Mouse (Mus musculus) midbrain, postnatal 0 days (tissue): ENCODE results near the gene Olfr1280. TPM values are rescaled to one million over a fixed set of nuclear protein-coding genes. Genes with fewer than 3 reads are reported as not detected.

Experiments
- ATAC-seq: fragments of 200-750 bp; cut with Nextera tagmentation; 2 replicates; pipeline ENCODE4 v1.8.0; 2017; ENCODE audit warnings: moderate number of reproducible peaks, mild to moderate bottlenecking, moderate TSS enrichment, moderate library complexity; ENCODE audit not compliant: low FRiP score
- DNase-seq: peaks from one replicate; pipeline ENCODE4 v3.0.0-alpha.2; 2015; ENCODE audit warnings: low spot score
- H3K27ac ChIP-seq: fragments of 300-500 bp; sonication (generic); 2 replicates; pipeline ENCODE4 v1.5.1; 2014; ENCODE audit warnings: low read depth, mild to moderate bottlenecking, low read length, mixed read lengths
- H3K27me3 ChIP-seq: fragments of 300-500 bp; sonication (generic); 2 replicates; pipeline ENCODE4 v1.6.1; 2014; ENCODE audit warnings: low read length, control low read depth, mixed read lengths; ENCODE audit not compliant: insufficient read depth
- H3K36me3 ChIP-seq: fragments of 300-500 bp; sonication (generic); 2 replicates; pipeline ENCODE4 v1.6.1; 2014; ENCODE audit warnings: low read length, control low read depth, mixed read lengths; ENCODE audit not compliant: insufficient read depth
- H3K4me1 ChIP-seq: fragments of 300-500 bp; sonication (generic); 2 replicates; pipeline ENCODE4 v1.6.1; 2014; ENCODE audit warnings: mild to moderate bottlenecking, control low read depth, antibody characterized with exemption, low read length, mixed read lengths; ENCODE audit not compliant: insufficient read depth
- H3K4me2 ChIP-seq: fragments of 300-500 bp; sonication (generic); 2 replicates; pipeline ENCODE4 v1.6.1; 2014; ENCODE audit warnings: low read depth, mild to moderate bottlenecking, low read length, mixed read lengths; ENCODE audit not compliant: poor library complexity, severe bottlenecking
- H3K4me3 ChIP-seq: fragments of 300-500 bp; sonication (generic); 2 replicates; pipeline ENCODE4 v1.5.1; 2014; ENCODE audit warnings: low read depth, mild to moderate bottlenecking, low read length, moderate library complexity
- H3K9ac ChIP-seq: fragments of 300-500 bp; sonication (generic); replicated peaks from 2 replicates; pipeline ENCODE4 v1.6.1; 2014; ENCODE audit warnings: mild to moderate bottlenecking, low read length, moderate library complexity, mixed read lengths; ENCODE audit not compliant: poor library complexity, severe bottlenecking
- H3K9me3 ChIP-seq: fragments of 300-500 bp; sonication (generic); 2 replicates; pipeline ENCODE4 v1.6.1; 2016; ENCODE audit warnings: low read length, control low read depth
- CTCF ChIP-seq: IDR thresholded peaks from 2 replicates; pipeline ENCODE4 v1.5.1; 2016; ENCODE audit warnings: antibody characterized with exemption, mild to moderate bottlenecking
- WGBS: fragments of 180-500 bp; shearing (Covaris S2); extraction: QIAGEN DNeasy Blood & Tissue Kit; methylation state at CpG from one replicate; pipeline ENCODE4 v1.1.7; 2014; 5-methylcytosine and 5-hydroxymethylcytosine counted together
- polyA plus RNA-seq: library from polyadenylated mRNA; unstranded; fragments of >200 nt; fragmentation: Nextera tagmentation; extraction: Ambion mirVana; gene quantifications from 2 replicates; pipeline ENCODE4 v1.2.1, GENCODE M21; 2015
- total RNA-seq: library from RNA; depleted of rRNA; stranded (reverse); fragments of >200 nt; gene quantifications from 2 replicates; pipeline ENCODE4 v1.2.3, GENCODE M21; 2014; rRNA removed

Gene Olfr1280
- total and polyA plus RNA-seq, 2 experiments from 2014 or later: not detected

DNA sequence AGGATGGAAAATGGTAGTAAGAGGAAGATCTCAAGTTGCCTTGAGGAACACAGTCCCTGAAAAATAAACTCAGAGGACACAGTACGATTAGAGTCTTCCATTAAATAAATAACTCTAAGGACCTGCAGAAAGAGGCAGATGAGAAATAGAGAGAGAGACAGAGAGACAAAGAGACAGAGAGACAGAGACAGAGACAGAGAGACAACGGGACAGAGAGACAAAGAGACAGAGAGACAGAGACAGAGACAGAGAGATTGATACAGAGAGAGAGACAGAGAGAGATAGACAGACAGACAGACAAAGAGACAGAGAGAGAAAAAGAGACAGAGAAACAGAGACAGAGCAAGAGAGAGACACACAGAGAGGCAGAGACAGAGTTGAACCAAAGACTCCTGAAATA lies 22.2 kb downstream of the Olfr1280 start, which contains the start of gene Olfr1282:
Gene Olfr1282 (minus strand): TSS at position 101 of the 400 bp plus-strand sequence.
- H3K4me2 ChIP-seq: no peak within 1 kb of the TSS
- ATAC-seq: no peak
- no peak within 1 kb of the TSS for H3K27ac ChIP-seq
- 78% methylated on average over 2 of the region's 2 CpGs for WGBS
- no peaks in the 10 kb centered on the region for H3K36me3 ChIP-seq
- H3K27me3 ChIP-seq: no peaks in the 10 kb centered on the region
- H3K4me1 ChIP-seq: no peaks in the 10 kb centered on the region
- no peaks in the 10 kb centered on the region for H3K9me3 ChIP-seq
- DNase-seq: no peak
- no peak for TF ChIP-seq CTCF
- no peak within 1 kb of the TSS for H3K4me3 ChIP-seq
- no peak within 1 kb of the TSS for H3K9ac ChIP-seq

DNA sequence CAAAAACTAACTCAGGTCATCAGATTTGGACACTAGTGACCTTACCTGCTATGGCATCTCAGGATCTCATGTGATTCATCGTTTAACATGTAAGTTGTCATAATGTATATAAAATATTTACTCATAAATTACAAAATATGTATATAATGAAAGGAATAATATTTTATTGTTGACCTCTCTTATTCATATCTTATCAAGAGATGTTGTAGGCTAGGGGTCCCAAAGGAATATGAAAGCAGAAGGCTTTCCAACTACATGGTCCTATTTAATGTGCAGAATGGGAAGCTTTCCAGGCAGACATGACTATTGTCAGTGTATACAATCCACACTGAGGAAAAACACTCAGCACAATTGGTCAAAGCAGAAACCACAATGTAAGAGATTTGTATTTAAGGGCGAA lies 52.7 kb downstream of the Olfr1280 start, which contains the start of gene Olfr1283:
Gene Olfr1283 (plus strand): TSS at position 301 of the 400 bp plus-strand sequence.
- Histone ChIP-seq H3K4me2 (no peak within 1 kb of the TSS), H3K36me3 (no peaks in the 10 kb centered on the region), H3K9ac (no peak within 1 kb of the TSS), H3K27ac (no peak within 1 kb of the TSS), H3K27me3 (no peaks in the 10 kb centered on the region), H3K9me3 (no peaks in the 10 kb centered on the region), H3K4me3 (no peak within 1 kb of the TSS), H3K4me1 (no peaks in the 10 kb centered on the region)
- TF ChIP-seq CTCF: no peak
- no peak for DNase-seq
- ATAC-seq: no peak
- WGBS: 78% methylated on average over 2 of the region's 2 CpGs

DNA sequence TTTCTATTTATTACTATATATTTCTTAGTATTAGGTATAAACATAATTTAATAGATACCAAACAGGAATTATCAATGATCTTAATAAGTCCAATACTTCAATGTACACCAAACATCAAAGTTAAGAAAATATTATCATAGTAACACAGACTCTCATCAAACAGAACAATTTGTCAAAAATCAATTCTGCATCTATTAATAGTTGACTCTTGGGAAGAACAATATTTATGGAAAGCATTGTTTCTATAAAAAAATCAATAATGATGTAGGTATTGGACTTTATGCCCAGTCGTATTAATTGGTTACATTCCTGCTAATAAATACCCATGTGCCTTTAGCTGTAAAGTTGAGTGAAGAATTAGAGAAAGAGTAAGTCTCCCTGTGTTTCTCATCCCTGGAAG lies 61.4 kb downstream of the Olfr1280 start, which contains the start of gene Olfr1284:
Gene Olfr1284 (plus strand): TSS at position 301 of the 400 bp plus-strand sequence.
- Histone ChIP-seq H3K27me3 (no peaks in the 10 kb centered on the region), H3K36me3 (no peaks in the 10 kb centered on the region), H3K4me1 (no peaks in the 10 kb centered on the region), H3K9me3 (no peaks in the 10 kb centered on the region), H3K27ac (no peak within 1 kb of the TSS), H3K9ac (no peak within 1 kb of the TSS), H3K4me2 (no peak within 1 kb of the TSS), H3K4me3 (no peak within 1 kb of the TSS)
- no peak for TF ChIP-seq CTCF
- 76% methylated on average over 1 of the region's 1 CpGs for WGBS
- ATAC-seq: no peak
- no peak for DNase-seq

Other genes starting within 250 kb of the Olfr1280 start
- gene Gm13941, start 208.0 kb upstream of the Olfr1280 start, total RNA-seq: not detected in 2 replicates
- gene Gm13941, start 208.0 kb upstream of the Olfr1280 start, polyA plus RNA-seq: not detected in 2 replicates
- gene Gm15130, start 161.1 kb upstream of the Olfr1280 start, total RNA-seq: not detected in 2 replicates
- gene Gm15130, start 161.1 kb upstream of the Olfr1280 start, polyA plus RNA-seq: not detected in 2 replicates
- not detected in 2 replicates for gene 4930430A15Rik, start 84.4 kb upstream of the Olfr1280 start, total RNA-seq
- not detected in 2 replicates for gene 4930430A15Rik, start 84.4 kb upstream of the Olfr1280 start, polyA plus RNA-seq
- gene Olfr1275, start 78.7 kb upstream of the Olfr1280 start, total RNA-seq: not detected in 2 replicates
- gene Olfr1275, start 78.7 kb upstream of the Olfr1280 start, polyA plus RNA-seq: not detected in 2 replicates
- not detected in 2 replicates for gene Olfr1276, start 59.5 kb upstream of the Olfr1280 start, total RNA-seq
- gene Olfr1276, start 59.5 kb upstream of the Olfr1280 start, polyA plus RNA-seq: not detected in 2 replicates
- gene Olfr1277, start 39.9 kb upstream of the Olfr1280 start, total RNA-seq: not detected in 2 replicates
- not detected in 2 replicates for gene Olfr1277, start 39.9 kb upstream of the Olfr1280 start, polyA plus RNA-seq
- not detected in 2 replicates for gene Olfr1278, start 23.9 kb upstream of the Olfr1280 start, total RNA-seq
- not detected in 2 replicates for gene Olfr1278, start 23.9 kb upstream of the Olfr1280 start, polyA plus RNA-seq
- gene Olfr1279, start 13.4 kb upstream of the Olfr1280 start, total RNA-seq: not detected in 2 replicates
- not detected in 2 replicates for gene Olfr1279, start 13.4 kb upstream of the Olfr1280 start, polyA plus RNA-seq
- gene Olfr1281, start 12.5 kb downstream of the Olfr1280 start, total RNA-seq: not detected in 2 replicates
- gene Olfr1281, start 12.5 kb downstream of the Olfr1280 start, polyA plus RNA-seq: not detected in 2 replicates
- not detected in 2 replicates for gene Olfr1282, start 22.1 kb downstream of the Olfr1280 start, total RNA-seq
- gene Olfr1282, start 22.1 kb downstream of the Olfr1280 start, polyA plus RNA-seq: not detected in 2 replicates
- not detected in 2 replicates for gene Olfr1283, start 52.8 kb downstream of the Olfr1280 start, total RNA-seq
- not detected in 2 replicates for gene Olfr1283, start 52.8 kb downstream of the Olfr1280 start, polyA plus RNA-seq
- gene Olfr1284, start 61.5 kb downstream of the Olfr1280 start, total RNA-seq: not detected in 2 replicates
- gene Olfr1284, start 61.5 kb downstream of the Olfr1280 start, polyA plus RNA-seq: not detected in 2 replicates
- gene Olfr1286, start 109.1 kb downstream of the Olfr1280 start, total RNA-seq: not detected in 2 replicates
- not detected in 2 replicates for gene Olfr1286, start 109.1 kb downstream of the Olfr1280 start, polyA plus RNA-seq
- gene Olfr1287, start 135.1 kb downstream of the Olfr1280 start, total RNA-seq: not detected in 2 replicates
- not detected in 2 replicates for gene Olfr1287, start 135.1 kb downstream of the Olfr1280 start, polyA plus RNA-seq
- gene Olfr1288, start 160.1 kb downstream of the Olfr1280 start, total RNA-seq: not detected in 2 replicates
- not detected in 2 replicates for gene Olfr1288, start 160.1 kb downstream of the Olfr1280 start, polyA plus RNA-seq
- gene Olfr1289, start 166.8 kb downstream of the Olfr1280 start, total RNA-seq: not detected in 2 replicates
- not detected in 2 replicates for gene Olfr1289, start 166.8 kb downstream of the Olfr1280 start, polyA plus RNA-seq
- not detected in 2 replicates for gene Olfr1290, start 179.8 kb downstream of the Olfr1280 start, total RNA-seq
- not detected in 2 replicates for gene Olfr1290, start 179.8 kb downstream of the Olfr1280 start, polyA plus RNA-seq
- gene Olfr1291-ps1, start 183.2 kb downstream of the Olfr1280 start, total RNA-seq: not detected in 2 replicates
- gene Olfr1291-ps1, start 183.2 kb downstream of the Olfr1280 start, polyA plus RNA-seq: not detected in 2 replicates
- not detected in 2 replicates for gene Olfr1293-ps, start 211.2 kb downstream of the Olfr1280 start, total RNA-seq
- not detected in 2 replicates for gene Olfr1293-ps, start 211.2 kb downstream of the Olfr1280 start, polyA plus RNA-seq
- not detected in 2 replicates for gene Olfr1294, start 226.3 kb downstream of the Olfr1280 start, total RNA-seq
- not detected in 2 replicates for gene Olfr1294, start 226.3 kb downstream of the Olfr1280 start, polyA plus RNA-seq